Comparison of ENCODE assay signal across 17 mouse cellular contexts in genomic region chr17:29280422-29280821, GRCm38 (mm10). TPM values are rescaled to one million over a fixed set of nuclear protein-coding genes. Genes with fewer than 3 reads are reported as not detected.
DNase-seq lines count a peak whose midpoint lies in the region; ATAC-seq lines count a peak whose summit lies in the region.
"Had no signal": no experiment of that assay in that cellular context is flagged by ENCODE, and none has a peak within 500 bp of the region (broad histone marks: within the 10 kb centered on the region; RNA-seq: fewer than 3 reads in every experiment).

No protein-coding gene starts in this region.

- DNase-seq in R1 (ENCODE audit: low read depth, low spot score) (peak; percentile 63), MN1 (ENCODE audit: low spot score) (no peak)
- DNase-seq in naive thymus-derived CD4-positive, alpha-beta T cell, adult 2 months (ENCODE audit: low read depth): peak; percentile 94
- DNase-seq in thymus, postnatal 14 days: peak; percentile 86
- no peak for DNase-seq in right cerebral cortex, adult 2 months (ENCODE audit: low spot score in 2 of 2)
- no peak for DNase-seq in left cerebral cortex, postnatal 10 days (ENCODE audit: extremely low spot score in 1 of 2, low spot score in 2 of 2)
- no peak for DNase-seq in cerebellum, adult 11 months
- DNase-seq: adrenal gland, postnatal 14 days; cerebellum, adult 11-12 months; cerebellum, postnatal 25 days; gastrocnemius, postnatal 14 days; heart, adult 2 months; heart, postnatal 4 days; right cerebral cortex, postnatal 25 days had no signal

- ATAC-seq in CD4-positive, CD25-positive, alpha-beta regulatory T cell, adult 4 months: peak; percentile 97
- ATAC-seq: intestine, postnatal 0 days; midbrain, embryonic 13.5 days had no signal

- intact Hi-C loops in left cerebral cortex, postnatal 10 days (cut with DNase I): no loop called here

RNA-seq across cellular contexts. Expression of gene BC004004, which starts 11.8 kb away (rescaled TPM):
- 100 to 1,000 TPM in 1 of 2 experiments, 10 to 100 TPM in 1; 98.0 to 123 TPM for polyA plus RNA-seq in CD4-positive, CD25-positive, alpha-beta regulatory T cell, adult 4 months (2017; shearing (Covaris generic))
- total RNA-seq in left cerebral cortex, postnatal 10 days (2021): 100 to 1,000 TPM in 1 of 2 experiments, 10 to 100 TPM in 1; 99.5 to 108 TPM

RNA-seq across cellular contexts. Expression of gene Ppil1, which starts 16.4 kb away (rescaled TPM):
- polyA plus RNA-seq in CD4-positive, CD25-positive, alpha-beta regulatory T cell, adult 4 months (2017; shearing (Covaris generic)): 100 to 1,000 TPM in 1 of 2 experiments, 10 to 100 TPM in 1; 72.7 to 101 TPM
- 10 to 100 TPM; 20.7 to 24.3 TPM for total RNA-seq in left cerebral cortex, postnatal 10 days (2021)

RNA-seq across cellular contexts. Expression of gene Pi16, which starts 37.1 kb away (rescaled TPM):
- polyA plus RNA-seq in CD4-positive, CD25-positive, alpha-beta regulatory T cell, adult 4 months (2017; shearing (Covaris generic)): under 1 TPM; 0.44 to 0.57 TPM
- 1 to 10 TPM; 1.6 to 1.8 TPM for total RNA-seq in left cerebral cortex, postnatal 10 days (2021)

RNA-seq across cellular contexts. Expression of gene Cpne5, which starts 42.5 kb away (rescaled TPM):
- polyA plus RNA-seq in CD4-positive, CD25-positive, alpha-beta regulatory T cell, adult 4 months (2017; shearing (Covaris generic)): 1 to 10 TPM; 2.2 to 2.3 TPM
- 10 to 100 TPM; 88.1 to 89.7 TPM for total RNA-seq in left cerebral cortex, postnatal 10 days (2021)

Comparison
In these comparisons a context has a peak if more than half of its experiments do, and no peak if none do; other contexts are left out.
1. DNase-seq: peak in R1 (single experiment), naive thymus-derived CD4-positive, alpha-beta T cell, adult 2 months (single experiment) and thymus, postnatal 14 days (single experiment); none in right cerebral cortex, adult 2 months (0 of 2), left cerebral cortex, postnatal 10 days (0 of 2), cerebellum, adult 11 months (single experiment) and MN1 (single experiment).